Mouse (Mus musculus): ENCODE results near the gene Olfr352.

Gene Olfr352

DNA sequence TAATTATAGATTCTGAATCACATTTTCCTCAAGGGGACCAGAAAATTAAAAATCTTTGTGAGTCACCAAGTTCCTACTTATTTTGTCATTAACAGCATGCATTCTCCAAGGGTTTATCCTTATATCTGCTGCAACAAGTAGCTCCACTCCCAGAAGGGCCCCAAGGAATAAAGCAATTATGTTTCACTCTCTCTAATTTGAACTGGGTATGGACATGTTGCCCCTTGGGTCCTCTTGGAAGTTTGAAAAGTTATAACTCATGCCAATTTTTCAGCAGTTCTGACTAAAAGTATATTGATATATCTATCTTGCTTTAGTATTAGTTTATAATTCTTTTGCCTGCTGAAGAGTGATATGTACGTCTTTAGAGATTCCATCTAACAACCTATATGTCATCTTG is at the start of gene Olfr352:
Gene Olfr352, plus strand, starts transcription at position 301 of the 400 bp plus-strand sequence.
- no peak for DNase-seq

GRCm38 (mm10) chr2:36846010-36846409 is 22.2 kb upstream of the Olfr352 start, which contains the start of gene Olfr350:
TSS of gene Olfr350 (plus strand) at chr2:36846310.
- no peak for DNase-seq

GRCm38 (mm10) chr2:36862560-36862959 is 5.7 kb upstream of the Olfr352 start, which contains the start of gene Olfr351:
TSS of gene Olfr351 (minus strand) at chr2:36862660.
- no peak for DNase-seq

- DNase-seq = no peak
Observed at GRCm38 (mm10) chr2:36892836-36893235, 24.6 kb downstream of the Olfr352 start, which contains the start of gene Olfr353. TSS of gene Olfr353 (minus strand) at chr2:36892936.

DNA sequence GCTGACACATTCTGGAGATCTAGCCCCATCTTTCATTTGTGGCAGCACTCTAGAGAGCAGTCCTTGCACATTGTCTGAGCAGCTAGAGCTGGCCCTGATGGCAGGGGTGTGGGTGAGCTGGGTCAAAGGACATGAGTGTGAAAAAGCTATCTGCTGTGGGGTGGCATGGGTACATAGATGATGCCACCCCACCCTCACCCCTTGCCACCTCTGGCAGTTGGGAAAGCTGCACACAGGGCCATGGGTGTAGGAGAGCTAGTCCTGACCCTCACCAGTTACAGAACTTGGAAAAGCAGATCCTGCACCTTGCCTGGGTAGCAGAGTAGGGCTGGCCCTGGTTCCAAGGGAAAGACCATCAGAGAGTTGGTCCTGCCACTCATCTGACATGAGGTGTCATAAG is 28.9 kb downstream of the Olfr352 start:
- DNase-seq = no peak

DNA sequence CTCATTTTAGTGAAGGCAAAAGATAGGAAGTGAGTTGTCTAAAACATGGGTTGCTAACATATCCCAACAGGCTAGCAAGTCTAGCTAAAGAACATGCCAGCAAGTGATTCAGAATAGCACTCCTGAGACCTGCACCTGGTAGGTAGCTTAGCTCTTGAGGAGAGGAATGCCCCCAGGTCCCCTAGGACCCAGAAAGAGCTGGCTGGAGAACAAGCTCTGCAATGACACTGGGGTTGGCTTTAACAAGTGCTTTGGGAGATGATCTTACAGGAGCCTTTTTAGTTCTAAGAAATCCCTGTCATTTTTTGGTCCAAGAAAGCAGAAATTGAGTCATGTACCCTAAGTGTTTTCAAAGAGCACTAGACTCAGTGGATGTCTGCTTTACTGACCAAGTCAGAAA is 37.1 kb downstream of the Olfr352 start, which contains the start of gene Olfr354:
Gene Olfr354, plus strand, starts transcription at position 301 of the 400 bp plus-strand sequence.
- DNase-seq = no peak
